Comparison of ENCODE assay signal across 7 mouse cellular contexts in genomic region chr11:80429500-80430166, GRCm38 (mm10). TPM values are rescaled to one million over a fixed set of nuclear protein-coding genes. Genes with fewer than 3 reads are reported as not detected.
DNase-seq lines count a peak whose midpoint lies in the region; ATAC-seq and TF ChIP-seq lines count a peak whose summit lies in the region.

No protein-coding gene starts in this region.

- H3K4me1 ChIP-seq in spleen, adult 2 months (ENCODE audit: control insufficient read depth, insufficient read depth, insufficient read length) = 0 out of 2 replicates have a peak, but pooled peaks cover 3% of the 10 kb centered on the region
- H3K4me1 ChIP-seq in forebrain, embryonic 10.5 days = peaks cover 15% of the 10 kb centered on the region
- H3K4me1 ChIP-seq in limb, embryonic 14.5 days (ENCODE audit: control insufficient read depth, insufficient read depth, low read length) = peaks cover 4% of the 10 kb centered on the region
- H3K4me1 ChIP-seq in stomach, postnatal 0 days (replicated peaks; ENCODE audit: control insufficient read depth, insufficient read depth) = no peaks in the 10 kb centered on the region

- whole genome bisulfite sequencing in spleen, adult 2 months = 63% methylated on average over 14 of the region's 14 CpGs
- WGBS in forebrain, embryonic 10.5 days = 67% methylated on average over 14 of the region's 14 CpGs
- WGBS in limb, embryonic 14.5 days = 63% methylated on average over 14 of the region's 14 CpGs
- 53% methylated on average over 14 of the region's 14 CpGs for WGBS in stomach, postnatal 0 days

- peak overlapping the region; percentile 80 for H3K4me2 ChIP-seq in limb, embryonic 14.5 days (replicated peaks; ENCODE audit: low read depth, low read length, severe bottlenecking)
- peak overlapping the region; percentile 71 for H3K4me2 ChIP-seq in stomach, postnatal 0 days (replicated peaks; ENCODE audit: low read depth)

- TF ChIP-seq EP300 in stomach, postnatal 0 days (optimal IDR thresholded peaks at IDR 0.05) = no peak

- no peaks in the 10 kb centered on the region for H3K9me3 ChIP-seq in forebrain, embryonic 10.5 days
- no peaks in the 10 kb centered on the region for H3K9me3 ChIP-seq in limb, embryonic 14.5 days (ENCODE audit: control insufficient read depth, low read length)
- no peaks in the 10 kb centered on the region for H3K9me3 ChIP-seq in stomach, postnatal 0 days (ENCODE audit: control insufficient read depth, low read length)

- TF ChIP-seq CTCF in spleen, adult 2 months (IDR thresholded peaks at IDR 0.05; ENCODE audit: extremely low read depth, insufficient read depth, insufficient read length, insufficient replicate concordance) = no peak
- TF ChIP-seq CTCF in stomach, postnatal 0 days (IDR thresholded peaks at IDR 0.05; ENCODE audit: low read depth) = no peak

- TF ChIP-seq POLR2A in spleen, adult 2 months (IDR thresholded peaks at IDR 0.05; ENCODE audit: low read depth, low read length) = no peak
- TF ChIP-seq POLR2A in limb, embryonic 14.5 days (IDR thresholded peaks at IDR 0.05; ENCODE audit: borderline replicate concordance, extremely low read depth, insufficient read depth, insufficient read length) = no peak

- H3K4me3 ChIP-seq in spleen, adult 2 months (ENCODE audit: extremely low read depth, insufficient read depth, insufficient read length) = peak overlapping the region; percentile 94
- peak overlapping the region; percentile 77 for H3K4me3 ChIP-seq in forebrain, embryonic 10.5 days
- H3K4me3 ChIP-seq in limb, embryonic 14.5 days (replicated peaks; ENCODE audit: low read length) = peak overlapping the region; percentile 81
- H3K4me3 ChIP-seq in stomach, postnatal 0 days (ENCODE audit: low read depth, low read length) = peak overlapping the region; percentile 98

- no peak for ATAC-seq in limb, embryonic 14.5 days (ENCODE audit: low FRiP score, low read depth)
- ATAC-seq in stomach, postnatal 0 days (ENCODE audit: low FRiP score, low TSS enrichment) = no peak

- no peaks in the 10 kb centered on the region for H3K27me3 ChIP-seq in spleen, adult 2 months (ENCODE audit: control insufficient read depth, insufficient read depth, low read length)
- H3K27me3 ChIP-seq in forebrain, embryonic 10.5 days (ENCODE audit: poor library complexity, severe bottlenecking) = no peaks in the 10 kb centered on the region
- H3K27me3 ChIP-seq in limb, embryonic 14.5 days (ENCODE audit: control insufficient read depth, insufficient read depth, low read length) = no peaks in the 10 kb centered on the region
- H3K27me3 ChIP-seq in stomach, postnatal 0 days (ENCODE audit: control insufficient read depth, insufficient read depth, low read length) = no peaks in the 10 kb centered on the region

- peak overlapping the region; percentile 88 for H3K9ac ChIP-seq in limb, embryonic 14.5 days (ENCODE audit: low read depth, low read length, severe bottlenecking)
- H3K9ac ChIP-seq in stomach, postnatal 0 days (ENCODE audit: low read length) = peak overlapping the region; percentile 97

- no peak overlapping the region for H3K27ac ChIP-seq in spleen, adult 2 months (ENCODE audit: insufficient read depth, low read length)
- peak overlapping the region; percentile 97 for H3K27ac ChIP-seq in forebrain, embryonic 10.5 days
- H3K27ac ChIP-seq in limb, embryonic 14.5 days (replicated peaks; ENCODE audit: low read depth, low read length) = no peak overlapping the region
- H3K27ac ChIP-seq in stomach, postnatal 0 days (replicated peaks) = peak overlapping the region; percentile 93; the same call in 1 of the 2 replicates

- H3K36me3 ChIP-seq in spleen, adult 2 months (ENCODE audit: control insufficient read depth, insufficient read depth, low read length) = peaks cover 7% of the 10 kb centered on the region
- H3K36me3 ChIP-seq in forebrain, embryonic 10.5 days (replicated peaks) = peaks cover 35% of the 10 kb centered on the region
- peaks cover 26% of the 10 kb centered on the region for H3K36me3 ChIP-seq in limb, embryonic 14.5 days (ENCODE audit: control insufficient read depth, insufficient read depth, low read length)
- no peaks in the 10 kb centered on the region for H3K36me3 ChIP-seq in stomach, postnatal 0 days (ENCODE audit: control insufficient read depth, insufficient read depth, low read length)

- no peak for DNase-seq in spleen, adult 2 months (ENCODE audit: low read depth in 1 of 2, low spot score in 2 of 2)
- DNase-seq in spleen, postnatal 14 days (ENCODE audit: low spot score in 2 of 2) = no peak
- no peak for DNase-seq in forebrain, embryonic 10.5 days (ENCODE audit: extremely low spot score, low spot score)
- no peak for DNase-seq in limb, embryonic 14.5 days (ENCODE audit: low spot score)
- no peak for DNase-seq in stomach, postnatal 0 days (ENCODE audit: low spot score)
- DNase-seq in cerebellum, postnatal 36 days = no peak
- DNase-seq in adrenal gland, postnatal 25 days = no peak

RNA-seq across cellular contexts. Expression of gene Psmd11, which starts 1.2 kb away (rescaled TPM):
- 21.3 and 36.0 TPM in 2 replicates for polyA plus RNA-seq in spleen, adult 2 months (2012; rRNA removed)
- polyA plus RNA-seq in forebrain, embryonic 10.5 days (2016; fragmentation: Nextera tagmentation; extraction: Ambion mirVana) = 414 and 424 TPM in 2 replicates
- polyA plus RNA-seq in limb, embryonic 14.5 days (2012; rRNA removed) = 86.9 and 87.4 TPM in 2 replicates
- polyA plus RNA-seq in limb, embryonic 14.5 days (2014; fragmentation: Nextera tagmentation; extraction: Ambion mirVana) = 261 and 264 TPM in 2 replicates
- polyA plus RNA-seq in stomach, postnatal 0 days (2015; fragmentation: Nextera tagmentation; extraction: Ambion mirVana) = 189 and 211 TPM in 2 replicates
- total RNA-seq in adrenal gland, postnatal 25 days (2021) = 151 and 166 TPM in 2 replicates

RNA-seq across cellular contexts. Expression of gene Zfp207, which starts 46.6 kb away (rescaled TPM):
- polyA plus RNA-seq in spleen, adult 2 months (2012; rRNA removed) = 64.0 and 67.3 TPM in 2 replicates
- polyA plus RNA-seq in forebrain, embryonic 10.5 days (2016; fragmentation: Nextera tagmentation; extraction: Ambion mirVana) = 301 and 320 TPM in 2 replicates
- 269 and 274 TPM in 2 replicates for polyA plus RNA-seq in limb, embryonic 14.5 days (2012; rRNA removed)
- 237 and 252 TPM in 2 replicates for polyA plus RNA-seq in limb, embryonic 14.5 days (2014; fragmentation: Nextera tagmentation; extraction: Ambion mirVana)
- 110 and 115 TPM in 2 replicates for polyA plus RNA-seq in stomach, postnatal 0 days (2015; fragmentation: Nextera tagmentation; extraction: Ambion mirVana)
- total RNA-seq in adrenal gland, postnatal 25 days (2021) = 158 and 187 TPM in 2 replicates

RNA-seq across cellular contexts. Expression of gene Cdk5r1, which starts 47.2 kb away (rescaled TPM):
- 4.7 and 9.2 TPM in 2 replicates for polyA plus RNA-seq in spleen, adult 2 months (2012; rRNA removed)
- 3.1 and 4.7 TPM in 2 replicates for polyA plus RNA-seq in forebrain, embryonic 10.5 days (2016; fragmentation: Nextera tagmentation; extraction: Ambion mirVana)
- 12.3 and 12.6 TPM in 2 replicates for polyA plus RNA-seq in limb, embryonic 14.5 days (2012; rRNA removed)
- polyA plus RNA-seq in limb, embryonic 14.5 days (2014; fragmentation: Nextera tagmentation; extraction: Ambion mirVana) = 2.8 and 3.0 TPM in 2 replicates
- 0.57 and 0.75 TPM in 2 replicates for polyA plus RNA-seq in stomach, postnatal 0 days (2015; fragmentation: Nextera tagmentation; extraction: Ambion mirVana)
- total RNA-seq in adrenal gland, postnatal 25 days (2021) = 2.7 and 3.2 TPM in 2 replicates

RNA-seq across cellular contexts. Expression of gene 5730455P16Rik, which starts 51.8 kb away (rescaled TPM):
- polyA plus RNA-seq in spleen, adult 2 months (2012; rRNA removed) = 3.5 and 4.7 TPM in 2 replicates
- 26.5 and 29.4 TPM in 2 replicates for polyA plus RNA-seq in forebrain, embryonic 10.5 days (2016; fragmentation: Nextera tagmentation; extraction: Ambion mirVana)
- polyA plus RNA-seq in limb, embryonic 14.5 days (2012; rRNA removed) = 10.0 and 12.7 TPM in 2 replicates
- 21.7 and 22.5 TPM in 2 replicates for polyA plus RNA-seq in limb, embryonic 14.5 days (2014; fragmentation: Nextera tagmentation; extraction: Ambion mirVana)
- polyA plus RNA-seq in stomach, postnatal 0 days (2015; fragmentation: Nextera tagmentation; extraction: Ambion mirVana) = 11.0 and 12.0 TPM in 2 replicates
- total RNA-seq in adrenal gland, postnatal 25 days (2021) = 21.0 and 23.3 TPM in 2 replicates

Comparison
In these comparisons a context has a peak if more than half of its experiments do, and no peak if none do; other contexts are left out.
1. H3K27ac ChIP-seq: peak in forebrain, embryonic 10.5 days (single experiment) and stomach, postnatal 0 days (single experiment); none in spleen, adult 2 months (single experiment) and limb, embryonic 14.5 days (single experiment).
2. Peak in every context shown above with its lines, with median percentiles within 50 percentile points of each other: H3K4me3 ChIP-seq.